Mouse (Mus musculus) heart, postnatal 0 days (tissue): ENCODE measurements around the gene Myo3b.

ENCODE experiments used
- CTCF ChIP-seq: IDR thresholded peaks from 2 replicates; pipeline ENCODE4 v1.5.1; 2016; ENCODE audit warnings: antibody characterized with exemption, control low read depth, low read depth
- EP300 ChIP-seq: IDR thresholded peaks from 2 replicates; pipeline ENCODE4 v1.6.1; 2016; ENCODE audit warnings: antibody characterized with exemption, low read depth

- TF ChIP-seq CTCF = no peak
- no peak for TF ChIP-seq EP300
Observed at GRCm38 (mm10) chr2:70463606-70464005, 424.7 kb downstream of the Myo3b start.
